Mouse (Mus musculus): ENCODE measurements around the gene Med13l.
"Not testable (repeated sequence)": the region's sequence is repeated elsewhere in the genome, so short reads cannot be mapped to it uniquely, and the experiment has no call there.

Gene Med13l

DNA sequence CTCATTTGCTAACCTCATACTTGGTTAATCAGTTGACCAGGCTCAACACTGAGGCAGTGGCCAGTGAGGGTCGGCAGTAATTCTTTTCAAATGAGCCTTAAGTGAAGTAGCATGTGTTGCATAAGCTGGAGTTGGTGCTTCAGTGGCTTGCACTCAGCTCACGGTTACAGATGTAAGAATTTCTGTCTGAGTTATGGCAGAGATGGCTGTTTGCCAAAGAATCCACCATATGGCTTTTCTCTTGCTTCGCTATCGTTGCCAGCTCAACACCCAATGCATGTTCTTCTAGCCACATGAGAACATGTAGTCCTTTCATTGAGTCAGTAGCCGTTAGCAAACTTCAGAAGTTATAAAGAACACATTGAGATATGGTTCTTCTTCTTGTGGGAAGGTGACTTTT lies 63.3 kb downstream of the Med13l start:
- DNase-seq (ENCODE audit: extremely low read depth, low read depth, low spot score) = peak; percentile 25

DNA sequence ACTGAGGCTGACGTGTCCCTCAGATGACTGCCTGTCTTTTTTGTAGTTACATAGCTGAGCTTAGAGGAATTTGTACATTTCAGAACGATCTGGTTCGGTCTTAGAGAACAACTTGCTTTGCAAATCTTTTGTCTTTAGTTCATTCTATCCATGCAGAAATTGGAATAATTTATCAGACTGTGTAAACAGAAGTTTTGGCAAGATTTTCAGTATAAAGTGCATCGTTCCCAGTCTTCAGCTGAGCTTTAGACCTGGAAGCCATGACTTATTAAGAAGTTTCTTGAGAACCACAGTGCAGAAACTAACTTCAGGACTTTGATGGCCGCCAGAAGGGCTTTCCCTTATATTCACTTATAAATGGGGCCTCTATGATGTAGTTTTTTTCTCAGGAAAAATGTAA lies 67.2 kb downstream of the Med13l start:
- no peak for DNase-seq (ENCODE audit: extremely low read depth, low read depth, low spot score)

- DNase-seq (ENCODE audit: extremely low read depth, low read depth, low spot score) = no peak
These were observed 67.7 kb downstream of the Med13l start for GRCm38 (mm10) chr5:118628211-118628610.

- DNase-seq (ENCODE audit: extremely low read depth, low read depth, low spot score) = no peak
These were observed 71.9 kb downstream of the Med13l start for GRCm38 (mm10) chr5:118632346-118632745.

DNA sequence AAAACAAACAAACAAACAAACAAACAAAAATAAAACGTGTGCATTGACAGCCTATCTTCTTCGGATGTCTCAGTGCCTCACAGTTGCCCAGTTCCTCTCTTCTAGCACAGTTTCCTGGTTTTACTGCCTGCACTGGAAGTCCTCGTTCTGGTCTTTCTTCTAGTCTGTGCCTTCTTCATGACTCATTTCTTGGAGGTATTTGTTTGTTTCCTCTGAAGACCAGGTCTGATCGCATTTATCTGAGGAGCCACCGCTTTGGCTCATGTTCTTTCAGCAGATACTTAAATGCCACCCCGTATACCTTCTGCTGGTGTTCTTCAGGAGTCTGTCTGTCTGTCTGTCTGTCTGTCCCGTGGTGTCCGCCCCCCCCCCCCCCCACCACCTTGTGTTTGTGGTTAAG lies 72.6 kb downstream of the Med13l start:
- DNase-seq (ENCODE audit: extremely low read depth, low read depth, low spot score) = no peak

GRCm38 (mm10) chr5:118635476-118636187 lies 75.2 kb downstream of the Med13l start:
- no peak for DNase-seq (ENCODE audit: extremely low read depth, low read depth, low spot score)

GRCm38 (mm10) chr5:118636399-118637369 lies 76.2 kb downstream of the Med13l start:
- no peak for DNase-seq (ENCODE audit: extremely low read depth, low read depth, low spot score)

- DNase-seq (ENCODE audit: extremely low read depth, low read depth, low spot score) = no peak
These were observed 77.5 kb downstream of the Med13l start for GRCm38 (mm10) chr5:118637931-118638330.

DNA sequence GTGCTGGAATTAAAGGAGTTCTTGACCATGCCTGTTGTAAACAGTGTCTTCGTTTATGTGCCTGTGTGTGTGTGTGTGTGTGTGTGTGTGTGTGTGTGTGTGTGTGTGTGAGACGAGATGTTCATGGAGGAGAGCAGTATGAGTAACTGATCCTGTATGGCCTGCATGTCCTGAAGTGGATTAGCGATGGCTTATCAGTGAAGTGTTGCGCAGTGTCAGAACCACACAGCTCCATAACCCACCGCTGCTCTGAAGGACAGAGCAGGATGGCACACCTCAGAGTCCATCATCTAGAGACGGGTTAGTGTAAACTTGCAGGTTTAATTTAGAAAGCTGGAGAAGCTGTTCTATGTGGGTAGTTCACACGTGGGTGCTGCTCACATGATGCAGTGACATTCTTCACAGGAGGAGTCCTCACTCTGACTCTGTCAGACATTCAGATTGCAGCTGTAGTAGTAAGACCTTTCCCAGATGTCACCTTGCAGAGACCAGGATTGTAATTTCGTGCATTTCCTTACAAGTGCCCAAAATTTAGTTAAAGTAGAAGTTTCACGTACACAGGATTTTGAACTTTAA lies 78.1 kb downstream of the Med13l start:
- DNase-seq (ENCODE audit: extremely low read depth, low read depth, low spot score) = no peak

DNA sequence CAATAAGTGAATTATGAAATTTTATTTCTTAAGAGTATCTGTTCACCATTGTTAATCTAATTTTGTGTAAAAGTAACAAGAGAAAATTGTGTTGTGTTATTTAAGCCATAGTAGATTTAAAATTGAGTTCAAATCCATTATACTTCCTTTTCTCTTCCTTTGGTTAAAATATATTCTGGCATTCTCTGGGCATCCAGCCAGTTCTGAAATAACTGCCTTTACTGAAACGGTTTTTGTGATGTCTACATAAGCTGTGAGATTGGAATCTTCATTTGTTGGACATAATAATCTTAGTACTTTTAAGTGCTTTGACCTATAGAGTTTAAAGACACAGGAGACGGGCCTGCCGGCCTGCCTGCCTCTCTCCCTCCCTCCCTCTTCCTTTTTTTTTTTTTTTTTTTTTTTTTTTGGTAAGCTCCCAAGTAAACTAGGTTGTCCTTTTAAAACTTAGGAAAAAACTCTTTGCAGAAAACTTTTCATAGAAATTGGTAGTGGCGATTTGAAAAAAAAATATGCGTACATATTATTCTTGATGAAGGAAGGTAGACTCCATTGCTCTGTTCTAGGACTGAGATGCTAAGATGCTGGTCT lies 78.7 kb downstream of the Med13l start:
- no peak for DNase-seq (ENCODE audit: extremely low read depth, low read depth, low spot score)

DNA sequence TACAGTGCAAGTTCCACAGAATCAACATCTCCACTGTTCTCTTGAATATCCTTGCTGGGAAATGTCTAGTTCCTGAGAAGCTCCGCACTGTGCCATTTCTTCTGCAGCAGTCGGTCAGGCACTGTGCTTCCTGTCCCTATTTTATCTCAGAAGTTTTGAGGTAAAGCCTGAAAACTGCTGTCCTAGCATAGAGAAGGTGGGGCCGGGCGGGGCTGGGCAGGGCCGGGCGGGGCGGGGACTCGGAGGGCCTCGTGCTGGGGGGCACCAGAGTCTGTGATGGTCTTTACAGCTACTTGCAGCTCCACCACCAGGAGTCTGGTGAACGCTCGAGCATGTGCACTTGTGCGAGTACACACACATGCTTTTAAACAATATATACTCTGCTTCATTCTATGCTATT lies 83.6 kb downstream of the Med13l start:
- DNase-seq (ENCODE audit: extremely low read depth, low read depth, low spot score) = no peak

GRCm38 (mm10) chr5:118644511-118644910 lies 84.0 kb downstream of the Med13l start:
- DNase-seq (ENCODE audit: extremely low read depth, low read depth, low spot score) = no peak

GRCm38 (mm10) chr5:118645196-118645805 lies 84.8 kb downstream of the Med13l start:
- DNase-seq (ENCODE audit: extremely low read depth, low read depth, low spot score) = no peak

DNA sequence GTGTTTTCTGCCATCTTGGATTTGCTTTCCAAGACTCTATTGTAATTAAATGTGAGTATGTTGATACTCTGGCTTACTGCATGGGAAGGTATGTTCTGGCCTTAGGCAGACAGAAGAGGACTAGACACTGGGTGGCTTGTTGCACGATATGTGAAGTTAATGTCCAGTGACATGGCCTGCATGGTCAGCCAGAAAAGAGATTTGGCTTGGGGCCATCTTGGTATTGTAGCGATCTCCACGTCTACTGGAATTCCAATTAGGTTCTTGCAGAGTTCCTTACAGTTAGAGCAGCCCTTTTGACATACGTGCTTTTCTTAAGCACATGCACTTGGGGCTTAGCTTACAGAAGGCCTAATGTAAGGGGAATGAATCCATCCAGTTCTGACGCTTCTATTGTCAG lies 86.4 kb downstream of the Med13l start:
- no peak for DNase-seq (ENCODE audit: extremely low read depth, low read depth, low spot score)

GRCm38 (mm10) chr5:118647384-118647783 lies 86.9 kb downstream of the Med13l start:
- DNase-seq (ENCODE audit: extremely low read depth, low read depth, low spot score) = no peak

GRCm38 (mm10) chr5:118649215-118650006 lies 88.9 kb downstream of the Med13l start:
- DNase-seq (ENCODE audit: extremely low read depth, low read depth, low spot score) = no peak

DNA sequence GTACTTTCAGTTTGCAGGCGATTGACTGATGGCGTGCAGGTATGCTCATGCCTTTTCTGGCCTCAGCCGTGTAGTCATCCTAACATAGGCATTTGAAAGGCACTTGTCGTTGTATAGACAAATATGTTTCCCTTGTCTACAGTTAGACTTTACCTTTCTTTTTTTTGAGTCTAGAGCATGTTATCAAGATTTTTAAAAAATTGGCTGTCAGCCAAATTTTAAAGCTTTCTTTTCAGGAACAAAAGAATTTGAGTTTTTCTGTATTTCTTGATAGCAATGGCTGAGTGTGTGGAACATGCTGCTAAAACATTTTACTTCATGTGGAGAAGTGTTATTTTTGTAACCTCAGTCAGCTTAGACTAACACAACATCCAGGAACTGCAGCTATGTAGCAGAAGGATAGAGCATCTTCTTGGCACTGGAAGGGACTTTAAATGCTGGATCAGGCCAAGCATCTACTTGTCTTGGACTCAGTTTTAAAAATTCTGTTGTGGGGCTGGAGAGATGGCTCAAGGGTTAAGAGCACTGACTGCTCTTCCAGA lies 89.6 kb downstream of the Med13l start:
- DNase-seq (ENCODE audit: extremely low read depth, low read depth, low spot score) = no peak

GRCm38 (mm10) chr5:118650746-118651145 lies 90.3 kb downstream of the Med13l start:
- no peak for DNase-seq (ENCODE audit: extremely low read depth, low read depth, low spot score)

- no peak for DNase-seq (ENCODE audit: extremely low read depth, low read depth, low spot score)
These were observed 92.1 kb downstream of the Med13l start for GRCm38 (mm10) chr5:118652611-118653010.

GRCm38 (mm10) chr5:118653119-118653518 lies 92.6 kb downstream of the Med13l start:
- DNase-seq (ENCODE audit: extremely low read depth, low read depth, low spot score) = not testable (repeated sequence)

Data from fat pad, adult 2 months (tissue).